Mouse (Mus musculus): ENCODE results near the gene Gm12695.

Gm12695 gene

GRCm38 (mm10) chr4:96785086-96785485 is at the start of gene Gm12695:
Gene Gm12695 (minus strand): TSS chr4:96785186.
- no peak for DNase-seq

- DNase-seq: no peak
Measured at GRCm38 (mm10) chr4:96825540-96826045, 40.6 kb upstream of the Gm12695 start.

- DNase-seq: no peak
Measured at GRCm38 (mm10) chr4:96806824-96807808, 22.1 kb upstream of the Gm12695 start.

- peak; percentile 40 for DNase-seq
Measured at GRCm38 (mm10) chr4:96799380-96800157, 14.6 kb upstream of the Gm12695 start.

- no peak for DNase-seq
Measured at GRCm38 (mm10) chr4:96797583-96797982, 12.6 kb upstream of the Gm12695 start.

GRCm38 (mm10) chr4:96791301-96791700 is 6.3 kb upstream of the Gm12695 start:
- no peak for DNase-seq

- no peak for DNase-seq
Measured at GRCm38 (mm10) chr4:96789905-96790304, 4.9 kb upstream of the Gm12695 start.

- no peak for DNase-seq
Measured at GRCm38 (mm10) chr4:96786610-96787009, 1.6 kb upstream of the Gm12695 start.

- no peak for DNase-seq
Measured at GRCm38 (mm10) chr4:96772966-96773566, 11.9 kb downstream of the Gm12695 start.

GRCm38 (mm10) chr4:96766396-96766998 is 18.5 kb downstream of the Gm12695 start:
- DNase-seq: no peak

- DNase-seq: no peak
Measured at GRCm38 (mm10) chr4:96751953-96752352, 33.0 kb downstream of the Gm12695 start.

GRCm38 (mm10) chr4:96740472-96740871 is 44.5 kb downstream of the Gm12695 start:
- DNase-seq: no peak

- DNase-seq: no peak
Measured at GRCm38 (mm10) chr4:96729256-96729655, 55.7 kb downstream of the Gm12695 start.

- no peak for DNase-seq
Measured at GRCm38 (mm10) chr4:96728211-96728610, 56.8 kb downstream of the Gm12695 start.

- no peak for DNase-seq
Measured at GRCm38 (mm10) chr4:96725415-96726055, 59.5 kb downstream of the Gm12695 start.

- DNase-seq: no peak
Measured at GRCm38 (mm10) chr4:96722301-96722700, 62.7 kb downstream of the Gm12695 start.

GRCm38 (mm10) chr4:96718977-96719966 is 65.7 kb downstream of the Gm12695 start:
- DNase-seq: no peak

- no peak for DNase-seq
Measured at GRCm38 (mm10) chr4:96718503-96718902, 66.5 kb downstream of the Gm12695 start.

- peak; percentile 70 for DNase-seq
Measured at GRCm38 (mm10) chr4:96705281-96705951, 79.6 kb downstream of the Gm12695 start.

- no peak for DNase-seq
Measured at GRCm38 (mm10) chr4:96698218-96698561, 86.8 kb downstream of the Gm12695 start.

Data from kidney, postnatal 10 days (tissue).